Mouse (Mus musculus) thymus, adult 2 months (tissue): Measurements from ENCODE around the gene Calm5. TPM values are rescaled to one million over a fixed set of nuclear protein-coding genes. Genes with fewer than 3 reads are reported as not detected.
"Not testable (repeated sequence)": the region's sequence is repeated elsewhere in the genome, so short reads cannot be mapped to it uniquely, and the experiment has no call there.

Experiments
- DNase-seq: peaks from one replicate; pipeline ENCODE4 v3.0.0; 2021
- H3K27ac ChIP-seq: fragments of 200-500 bp; 2 replicates; pipeline ENCODE4 v1.5.1; 2012; ENCODE audit warnings: low read length, control low read depth; ENCODE audit not compliant: control insufficient read depth, insufficient read depth
- H3K27me3 ChIP-seq: fragments of 200-500 bp; 2 replicates; pipeline ENCODE4 v1.6.1; 2012; ENCODE audit warnings: mild to moderate bottlenecking, low read length, moderate library complexity, mixed read lengths; ENCODE audit not compliant: control insufficient read depth, insufficient read depth
- H3K36me3 ChIP-seq: fragments of 200-500 bp; 2 replicates; pipeline ENCODE4 v1.6.1; 2012; ENCODE audit warnings: mild to moderate bottlenecking, low read length, moderate library complexity; ENCODE audit not compliant: control insufficient read depth, insufficient read depth
- H3K4me1 ChIP-seq: fragments of 200-500 bp; replicated peaks from 2 replicates; pipeline ENCODE4 v1.6.1; 2012; ENCODE audit warnings: low read length; ENCODE audit not compliant: control insufficient read depth, insufficient read depth
- H3K4me3 ChIP-seq: fragments of 200-500 bp; 2 replicates; pipeline ENCODE4 v1.5.1; 2012; ENCODE audit warnings: mild to moderate bottlenecking, low read length, control low read depth, moderate library complexity; ENCODE audit not compliant: control insufficient read depth, insufficient read depth
- CTCF ChIP-seq: fragments of 200-500 bp; IDR thresholded peaks from 2 replicates; pipeline ENCODE4 v1.5.1; 2012; ENCODE audit warnings: mild to moderate bottlenecking, control low read depth, low read length, moderate library complexity, borderline replicate concordance; ENCODE audit not compliant: control insufficient read depth, poor library complexity, insufficient read depth; ENCODE audit errors: extremely low read depth
- POLR2A ChIP-seq: fragments of 200-500 bp; IDR thresholded peaks from 2 replicates; pipeline ENCODE4 v1.6.1; 2012; ENCODE audit warnings: mild to moderate bottlenecking, low read length, control low read depth, moderate library complexity; ENCODE audit not compliant: control insufficient read depth, poor library complexity, insufficient read depth; ENCODE audit errors: extremely low read depth
- WGBS: fragments of 180-500 bp; shearing (Covaris S2); methylation state at CpG from one replicate; pipeline ENCODE4 v1.1.7; 2018; 5-methylcytosine and 5-hydroxymethylcytosine counted together
- polyA plus RNA-seq: library from polyadenylated mRNA; depleted of rRNA; stranded (reverse); fragments of >200 nt; gene quantifications from 2 replicates; pipeline ENCODE4 v1.2.3, GENCODE M21; 2012; rRNA removed

Gene Calm5
- polyA plus RNA-seq: not detected in 2 replicates

- H3K4me3 ChIP-seq, H3K36me3 ChIP-seq, H3K27me3 ChIP-seq, H3K27ac ChIP-seq, H3K4me1 ChIP-seq, DNase-seq: not testable (repeated sequence)
- 29% methylated on average over 3 of the region's 3 CpGs for WGBS
Observed at GRCm38 (mm10) chr13:3853648-3854333, at the start of gene Calm5. TSS of gene Calm5 (plus strand) at chr13:3854173.

- 74% methylated on average over 13 of the region's 13 CpGs for WGBS
- no peak for DNase-seq
- no peaks in the 10 kb centered on the region for H3K4me1 ChIP-seq
- no peak within 1 kb of the TSS for H3K4me3 ChIP-seq
- H3K27me3 ChIP-seq: no peaks in the 10 kb centered on the region
- TF ChIP-seq POLR2A (no peak), CTCF (no peak)
- H3K36me3 ChIP-seq: no peaks in the 10 kb centered on the region
- no peak within 1 kb of the TSS for H3K27ac ChIP-seq
Observed at GRCm38 (mm10) chr13:3804186-3804585, 49.8 kb upstream of the Calm5 start, which contains the start of gene Calml3. TSS of gene Calml3 (minus strand) at chr13:3804316.

GRCm38 (mm10) chr13:3805132-3805531 lies 48.8 kb upstream of the Calm5 start:
- no peak overlapping the region for H3K27ac ChIP-seq

GRCm38 (mm10) chr13:3805638-3806037 lies 48.3 kb upstream of the Calm5 start:
- no peak overlapping the region for H3K4me3 ChIP-seq
- no peak for DNase-seq
- no peaks in the 10 kb centered on the region for H3K4me1 ChIP-seq
- no peak for TF ChIP-seq POLR2A
- TF ChIP-seq CTCF: no peak
- no peaks in the 10 kb centered on the region for H3K36me3 ChIP-seq
- no peaks in the 10 kb centered on the region for H3K27me3 ChIP-seq
- H3K27ac ChIP-seq: no peak overlapping the region
- WGBS: 34% methylated on average over 5 of the region's 5 CpGs

More at GRCm38 (mm10) chr13:3805132-3805531, 48.8 kb upstream of the Calm5 start:
- no peak for TF ChIP-seq CTCF
- no peak for TF ChIP-seq POLR2A
- no peak overlapping the region for H3K4me3 ChIP-seq
- no peak for DNase-seq
- no peaks in the 10 kb centered on the region for H3K27me3 ChIP-seq
- no peaks in the 10 kb centered on the region for H3K4me1 ChIP-seq
- 89% methylated on average over 2 of the region's 2 CpGs for WGBS
- no peaks in the 10 kb centered on the region for H3K36me3 ChIP-seq

- H3K4me3 ChIP-seq: no peak overlapping the region
- no peaks in the 10 kb centered on the region for H3K27me3 ChIP-seq
- WGBS: 70% methylated on average over 7 of the region's 7 CpGs
- DNase-seq: no peak
- no peaks in the 10 kb centered on the region for H3K4me1 ChIP-seq
- no peak overlapping the region for H3K27ac ChIP-seq
- H3K36me3 ChIP-seq: no peaks in the 10 kb centered on the region
- TF ChIP-seq CTCF (no peak), POLR2A (no peak)
Observed at GRCm38 (mm10) chr13:3807131-3807827, 46.7 kb upstream of the Calm5 start.

GRCm38 (mm10) chr13:3818012-3818739 lies 35.8 kb upstream of the Calm5 start:
- Histone ChIP-seq H3K27me3 (no peaks in the 10 kb centered on the region), H3K36me3 (no peaks in the 10 kb centered on the region), H3K27ac (no peak overlapping the region), H3K4me3 (no peak overlapping the region), H3K4me1 (no peaks in the 10 kb centered on the region)
- DNase-seq: no peak
- 76% methylated on average over 5 of the region's 5 CpGs for WGBS
- TF ChIP-seq POLR2A (no peak), CTCF (no peak)
